Mouse (Mus musculus): ENCODE results near the gene Rad51d. TPM values are rescaled to one million over a fixed set of nuclear protein-coding genes. Genes with fewer than 3 reads are reported as not detected.

The Rad51d gene
- polyA plus RNA-seq, 1 experiment from 2014 or later: 14.8 TPM

GRCm38 (mm10) chr11:82866850-82867564 lies 23.4 kb downstream of the Rad51d start:
- whole genome bisulfite sequencing: 31% methylated on average over 7 of the region's 7 CpGs
- Histone ChIP-seq H3K4me1 (peaks cover 1% of the 10 kb centered on the region; the same call in 1 of the 2 replicates), H3K9ac (no peak overlapping the region), H3K27ac (no peak overlapping the region), H3K36me3 (no peaks in the 10 kb centered on the region), H3K4me3 (replicated peaks) (no peak overlapping the region), H3K9me3 (no peaks in the 10 kb centered on the region), H3K27me3 (replicated peaks) (no peaks in the 10 kb centered on the region), H3K4me2 (no peak overlapping the region)
- no peak for ATAC-seq (ENCODE audit: insufficient read depth, low FRiP score, low read depth)

- ATAC-seq (ENCODE audit: insufficient read depth, low FRiP score, low read depth): no peak
- H3K9ac ChIP-seq: no peak overlapping the region
- H3K27me3 ChIP-seq (replicated peaks): no peaks in the 10 kb centered on the region
- no peak overlapping the region for H3K4me3 ChIP-seq (replicated peaks)
- no peak overlapping the region for H3K4me2 ChIP-seq
- H3K27ac ChIP-seq: no peak overlapping the region
- 85% methylated on average over 10 of the region's 10 CpGs for WGBS
- H3K9me3 ChIP-seq: no peaks in the 10 kb centered on the region
- peaks cover 6% of the 10 kb centered on the region; the same call in 1 of the 2 replicates for H3K4me1 ChIP-seq
- no peaks in the 10 kb centered on the region for H3K36me3 ChIP-seq
These were observed 24.5 kb downstream of the Rad51d start for GRCm38 (mm10) chr11:82865957-82866356.

- ATAC-seq (ENCODE audit: insufficient read depth, low FRiP score, low read depth): peak; percentile 63; the same call in 1 of the 2 replicates
- no peaks in the 10 kb centered on the region for H3K9me3 ChIP-seq
- peak overlapping the region; percentile 57; the same call in 1 of the 2 replicates for H3K27ac ChIP-seq
- H3K4me1 ChIP-seq: peaks cover 6% of the 10 kb centered on the region; the same call in 1 of the 2 replicates
- H3K36me3 ChIP-seq: no peaks in the 10 kb centered on the region
- no peak overlapping the region for H3K4me2 ChIP-seq
- H3K9ac ChIP-seq: no peak overlapping the region
- 44% methylated on average over 4 of the region's 4 CpGs for WGBS
- H3K27me3 ChIP-seq (replicated peaks): no peaks in the 10 kb centered on the region
- H3K4me3 ChIP-seq (replicated peaks): no peak overlapping the region
These were observed 26.9 kb downstream of the Rad51d start for GRCm38 (mm10) chr11:82863488-82863931.

GRCm38 (mm10) chr11:82863059-82863458 lies 27.4 kb downstream of the Rad51d start:
- H3K9me3 ChIP-seq: no peaks in the 10 kb centered on the region

GRCm38 (mm10) chr11:82862638-82863037 lies 27.8 kb downstream of the Rad51d start:
- peaks cover 6% of the 10 kb centered on the region; the same call in 1 of the 2 replicates for H3K4me1 ChIP-seq
- no peak overlapping the region for H3K4me2 ChIP-seq
- no peak overlapping the region for H3K27ac ChIP-seq
- no peak for ATAC-seq (ENCODE audit: insufficient read depth, low FRiP score, low read depth)
- H3K27me3 ChIP-seq (replicated peaks): no peaks in the 10 kb centered on the region
- 75% methylated on average over 9 of the region's 9 CpGs for WGBS
- H3K4me3 ChIP-seq (replicated peaks): no peak overlapping the region
- no peak overlapping the region for H3K9ac ChIP-seq
- no peaks in the 10 kb centered on the region for H3K9me3 ChIP-seq
- no peaks in the 10 kb centered on the region for H3K36me3 ChIP-seq

More at GRCm38 (mm10) chr11:82863059-82863458, 27.4 kb downstream of the Rad51d start:
- Histone ChIP-seq H3K9ac (no peak overlapping the region), H3K27ac (peak overlapping the region; percentile 57; the same call in 1 of the 2 replicates), H3K4me3 (replicated peaks) (no peak overlapping the region), H3K4me2 (no peak overlapping the region), H3K36me3 (no peaks in the 10 kb centered on the region), H3K27me3 (replicated peaks) (no peaks in the 10 kb centered on the region), H3K4me1 (peaks cover 6% of the 10 kb centered on the region; the same call in 1 of the 2 replicates)
- WGBS: 77% methylated on average over 2 of the region's 2 CpGs
- no peak for ATAC-seq (ENCODE audit: insufficient read depth, low FRiP score, low read depth)

- Histone ChIP-seq H3K27ac (peak overlapping the region; percentile 14; the same call in 1 of the 2 replicates), H3K9ac (no peak overlapping the region), H3K4me3 (replicated peaks) (no peak overlapping the region), H3K9me3 (no peaks in the 10 kb centered on the region), H3K4me1 (peaks cover 6% of the 10 kb centered on the region; the same call in 1 of the 2 replicates), H3K4me2 (no peak overlapping the region), H3K27me3 (replicated peaks) (no peaks in the 10 kb centered on the region), H3K36me3 (no peaks in the 10 kb centered on the region)
- peak; percentile 67; the same call in 1 of the 2 replicates for ATAC-seq (ENCODE audit: insufficient read depth, low FRiP score, low read depth)
- WGBS: 58% methylated on average over 8 of the region's 8 CpGs
These were observed 28.9 kb downstream of the Rad51d start for GRCm38 (mm10) chr11:82861558-82861957.

GRCm38 (mm10) chr11:82860759-82861158 lies 29.7 kb downstream of the Rad51d start:
- no peaks in the 10 kb centered on the region for H3K9me3 ChIP-seq
- no peaks in the 10 kb centered on the region for H3K36me3 ChIP-seq
- H3K4me3 ChIP-seq (replicated peaks): no peak overlapping the region
- H3K27ac ChIP-seq: no peak overlapping the region
- H3K4me1 ChIP-seq: peaks cover 9% of the 10 kb centered on the region; the same call in 1 of the 2 replicates
- no peak overlapping the region for H3K4me2 ChIP-seq
- H3K27me3 ChIP-seq (replicated peaks): no peaks in the 10 kb centered on the region
- no peak for ATAC-seq (ENCODE audit: insufficient read depth, low FRiP score, low read depth)
- 81% methylated on average over 6 of the region's 6 CpGs for WGBS
- no peak overlapping the region for H3K9ac ChIP-seq

GRCm38 (mm10) chr11:82857307-82857848 lies 33.0 kb downstream of the Rad51d start:
- no peaks in the 10 kb centered on the region for H3K27me3 ChIP-seq (replicated peaks)
- no peak overlapping the region for H3K9ac ChIP-seq
- no peak for ATAC-seq (ENCODE audit: insufficient read depth, low FRiP score, low read depth)
- H3K4me3 ChIP-seq (replicated peaks): no peak overlapping the region
- H3K9me3 ChIP-seq: no peaks in the 10 kb centered on the region
- H3K27ac ChIP-seq: no peak overlapping the region
- no peaks in the 10 kb centered on the region for H3K36me3 ChIP-seq
- WGBS: 66% methylated on average over 13 of the region's 13 CpGs
- H3K4me1 ChIP-seq: peaks cover 9% of the 10 kb centered on the region; the same call in 1 of the 2 replicates
- H3K4me2 ChIP-seq: no peak overlapping the region

GRCm38 (mm10) chr11:82856032-82856431 lies 34.4 kb downstream of the Rad51d start:
- Histone ChIP-seq H3K27ac (no peak overlapping the region), H3K9me3 (no peaks in the 10 kb centered on the region), H3K4me2 (no peak overlapping the region), H3K4me1 (0 out of 2 replicates have a peak, but pooled peaks cover 3% of the 10 kb centered on the region), H3K9ac (no peak overlapping the region), H3K36me3 (no peaks in the 10 kb centered on the region), H3K27me3 (replicated peaks) (no peaks in the 10 kb centered on the region), H3K4me3 (replicated peaks) (no peak overlapping the region)
- 71% methylated on average over 10 of the region's 10 CpGs for WGBS
- no peak for ATAC-seq (ENCODE audit: insufficient read depth, low FRiP score, low read depth)

GRCm38 (mm10) chr11:82855327-82855973 lies 35.0 kb downstream of the Rad51d start:
- 0 out of 2 replicates have a peak, but pooled peaks cover 5% of the 10 kb centered on the region for H3K4me1 ChIP-seq
- no peaks in the 10 kb centered on the region for H3K9me3 ChIP-seq
- H3K9ac ChIP-seq: no peak overlapping the region
- ATAC-seq (ENCODE audit: insufficient read depth, low FRiP score, low read depth): peak; percentile 85
- no peaks in the 10 kb centered on the region for H3K27me3 ChIP-seq (replicated peaks)
- H3K4me2 ChIP-seq: peak overlapping the region; percentile 11; the same call in 1 of the 2 replicates
- H3K36me3 ChIP-seq: no peaks in the 10 kb centered on the region
- peak overlapping the region; percentile 60; the same call in 1 of the 2 replicates for H3K27ac ChIP-seq
- 56% methylated on average over 9 of the region's 9 CpGs for WGBS
- no peak overlapping the region for H3K4me3 ChIP-seq (replicated peaks)

GRCm38 (mm10) chr11:82854111-82854510 lies 36.3 kb downstream of the Rad51d start:
- H3K4me2 ChIP-seq: no peak overlapping the region
- H3K4me1 ChIP-seq: 0 out of 2 replicates have a peak, but pooled peaks cover 9% of the 10 kb centered on the region
- H3K36me3 ChIP-seq: no peaks in the 10 kb centered on the region
- H3K27me3 ChIP-seq (replicated peaks): no peaks in the 10 kb centered on the region
- no peak overlapping the region for H3K4me3 ChIP-seq (replicated peaks)
- no peak overlapping the region for H3K9ac ChIP-seq
- H3K9me3 ChIP-seq: no peaks in the 10 kb centered on the region
- no peak for ATAC-seq (ENCODE audit: insufficient read depth, low FRiP score, low read depth)
- H3K27ac ChIP-seq: no peak overlapping the region
- WGBS: 83% methylated on average over 6 of the region's 6 CpGs
